Mouse (Mus musculus) right cerebral cortex, adult 2 months (tissue): ENCODE data around the gene Fam193b.
"Not testable (repeated sequence)": the region's sequence is repeated elsewhere in the genome, so short reads cannot be mapped to it uniquely, and the experiment has no call there.

Experiments
- DNase-seq, 2 experiments: peaks; one replicate each; pipeline ENCODE4 v3.0.0; 2021 to 2022; ENCODE audit warnings: low spot score in 2 of 2

The Fam193b gene

GRCm38 (mm10) chr13:55571027-55571751, at the start of gene Fam193b:
TSS of gene Fam193b (minus strand) at chr13:55571120.
- peak; percentile 94 to 96 for DNase-seq

- DNase-seq, result no peak
Observed at GRCm38 (mm10) chr13:55620275-55620674, 49.4 kb upstream of the Fam193b start.

GRCm38 (mm10) chr13:55619328-55619727, 48.4 kb upstream of the Fam193b start:
- DNase-seq, result no peak

GRCm38 (mm10) chr13:55613471-55613870, 42.6 kb upstream of the Fam193b start:
- no peak for DNase-seq

GRCm38 (mm10) chr13:55611996-55612395, 41.1 kb upstream of the Fam193b start:
- no peak for DNase-seq

- DNase-seq, result no peak
Observed at GRCm38 (mm10) chr13:55607624-55608006, 36.7 kb upstream of the Fam193b start.

- no peak for DNase-seq
Observed at GRCm38 (mm10) chr13:55606899-55607623, 36.1 kb upstream of the Fam193b start.

GRCm38 (mm10) chr13:55604606-55605005, 33.7 kb upstream of the Fam193b start:
- DNase-seq, result no peak

GRCm38 (mm10) chr13:55601611-55602010, 30.7 kb upstream of the Fam193b start:
- DNase-seq, result peak; percentile 92

GRCm38 (mm10) chr13:55600657-55601056, 29.7 kb upstream of the Fam193b start:
- DNase-seq, result no peak

GRCm38 (mm10) chr13:55599566-55600540, 28.9 kb upstream of the Fam193b start, which contains the start of gene B4galt7:
TSS of gene B4galt7 (plus strand) at chr13:55599896.
- DNase-seq, result peak; percentile 82 to 87

GRCm38 (mm10) chr13:55596802-55597201, 25.9 kb upstream of the Fam193b start:
- no peak for DNase-seq

GRCm38 (mm10) chr13:55595375-55595774, 24.5 kb upstream of the Fam193b start:
- DNase-seq, result peak; percentile 65 to 66

GRCm38 (mm10) chr13:55593254-55593747, 22.4 kb upstream of the Fam193b start:
- DNase-seq, result no peak

GRCm38 (mm10) chr13:55592512-55593253, 21.8 kb upstream of the Fam193b start:
- DNase-seq, result peak; percentile 97 to 98

- DNase-seq, result no peak
Observed at GRCm38 (mm10) chr13:55591961-55592490, 21.1 kb upstream of the Fam193b start.

GRCm38 (mm10) chr13:55578086-55578485, 7.2 kb upstream of the Fam193b start:
- no peak for DNase-seq

GRCm38 (mm10) chr13:55576872-55577271, 6.0 kb upstream of the Fam193b start:
- not testable (repeated sequence) for DNase-seq

GRCm38 (mm10) chr13:55575932-55576331, 5.0 kb upstream of the Fam193b start:
- no peak for DNase-seq

GRCm38 (mm10) chr13:55574321-55574720, 3.4 kb upstream of the Fam193b start:
- DNase-seq, result no peak

- DNase-seq, result no peak
Observed at GRCm38 (mm10) chr13:55573432-55573831, 2.5 kb upstream of the Fam193b start, which contains the start of gene Tmed9. TSS of gene Tmed9 (plus strand) at chr13:55573732.
